Mouse (Mus musculus): ENCODE results near the gene Socs1.

The Socs1 gene

GRCm38 (mm10) chr16:10763540-10764264 is 21.6 kb downstream of the Socs1 start:
- no peak for DNase-seq (ENCODE audit: low spot score in 2 of 2)

- no peak for DNase-seq (ENCODE audit: low spot score in 2 of 2)
These were observed 22.7 kb downstream of the Socs1 start for GRCm38 (mm10) chr16:10762569-10763180.

- no peak for DNase-seq (ENCODE audit: low spot score in 2 of 2)
These were observed 24.2 kb downstream of the Socs1 start for GRCm38 (mm10) chr16:10761182-10761581.

- no peak for DNase-seq (ENCODE audit: low spot score in 2 of 2)
These were observed 29.2 kb downstream of the Socs1 start for GRCm38 (mm10) chr16:10756168-10756567.

GRCm38 (mm10) chr16:10754521-10755296 is 30.6 kb downstream of the Socs1 start:
- no peak for DNase-seq (ENCODE audit: low spot score in 2 of 2)

GRCm38 (mm10) chr16:10749824-10750223 is 35.5 kb downstream of the Socs1 start:
- no peak for DNase-seq (ENCODE audit: low spot score in 2 of 2)

- DNase-seq (ENCODE audit: low spot score in 2 of 2): no peak
These were observed 36.1 kb downstream of the Socs1 start for GRCm38 (mm10) chr16:10749226-10749625.

GRCm38 (mm10) chr16:10741082-10741481 is 44.3 kb downstream of the Socs1 start:
- DNase-seq (ENCODE audit: low spot score in 2 of 2): no peak

GRCm38 (mm10) chr16:10739854-10740398 is 45.4 kb downstream of the Socs1 start:
- DNase-seq (ENCODE audit: low spot score in 2 of 2): no peak

- DNase-seq (ENCODE audit: low spot score in 2 of 2): no peak
These were observed 46.5 kb downstream of the Socs1 start for GRCm38 (mm10) chr16:10738866-10739265.

- no peak for DNase-seq (ENCODE audit: low spot score in 2 of 2)
These were observed 47.8 kb downstream of the Socs1 start for GRCm38 (mm10) chr16:10737571-10737970.

- no peak for DNase-seq (ENCODE audit: low spot score in 2 of 2)
These were observed 49.0 kb downstream of the Socs1 start for GRCm38 (mm10) chr16:10736364-10736763.

- no peak for DNase-seq (ENCODE audit: low spot score in 2 of 2)
These were observed 49.6 kb downstream of the Socs1 start for GRCm38 (mm10) chr16:10735781-10736180.

GRCm38 (mm10) chr16:10732421-10732820 is 52.9 kb downstream of the Socs1 start:
- no peak for DNase-seq (ENCODE audit: low spot score in 2 of 2)
